Mouse (Mus musculus): ENCODE measurements around the gene Zbtb48.

Gene Zbtb48

GRCm38 (mm10) chr4:152002063-152002462, 25.4 kb downstream of the Zbtb48 start:
- no peak for DNase-seq (ENCODE audit: low spot score in 2 of 2)

- DNase-seq (ENCODE audit: low spot score in 2 of 2) = no peak
Observed at GRCm38 (mm10) chr4:152001335-152001734, 26.1 kb downstream of the Zbtb48 start.

- DNase-seq (ENCODE audit: low spot score in 2 of 2) = peak; percentile 30 to 40
Observed at GRCm38 (mm10) chr4:152000906-152001305, 26.6 kb downstream of the Zbtb48 start.

DNA sequence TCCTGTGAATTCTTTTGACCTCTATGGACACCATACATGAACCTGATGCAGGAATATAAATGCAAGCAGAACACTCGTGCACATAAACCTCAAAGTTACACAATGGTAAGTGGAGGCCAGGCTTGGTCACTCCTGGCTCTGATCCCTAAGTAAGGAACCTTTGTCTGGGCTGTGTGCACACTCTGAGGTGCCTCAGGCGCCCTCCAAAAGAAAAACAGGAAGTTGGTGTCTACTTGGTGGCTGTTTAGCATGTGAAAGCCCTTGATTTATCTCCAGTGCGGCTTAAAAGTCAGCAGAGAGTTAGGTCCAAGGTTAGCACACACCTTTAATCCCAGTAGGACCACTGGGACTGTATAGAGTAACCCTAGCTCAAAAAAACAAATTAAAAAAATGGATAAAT, 28.0 kb downstream of the Zbtb48 start:
- no peak for DNase-seq (ENCODE audit: low spot score in 2 of 2)

- DNase-seq (ENCODE audit: low spot score in 2 of 2) = no peak
Observed at GRCm38 (mm10) chr4:151997701-151998100, 29.8 kb downstream of the Zbtb48 start.

GRCm38 (mm10) chr4:151996951-151997222, 30.6 kb downstream of the Zbtb48 start:
- DNase-seq (ENCODE audit: low spot score in 2 of 2) = no peak

DNA sequence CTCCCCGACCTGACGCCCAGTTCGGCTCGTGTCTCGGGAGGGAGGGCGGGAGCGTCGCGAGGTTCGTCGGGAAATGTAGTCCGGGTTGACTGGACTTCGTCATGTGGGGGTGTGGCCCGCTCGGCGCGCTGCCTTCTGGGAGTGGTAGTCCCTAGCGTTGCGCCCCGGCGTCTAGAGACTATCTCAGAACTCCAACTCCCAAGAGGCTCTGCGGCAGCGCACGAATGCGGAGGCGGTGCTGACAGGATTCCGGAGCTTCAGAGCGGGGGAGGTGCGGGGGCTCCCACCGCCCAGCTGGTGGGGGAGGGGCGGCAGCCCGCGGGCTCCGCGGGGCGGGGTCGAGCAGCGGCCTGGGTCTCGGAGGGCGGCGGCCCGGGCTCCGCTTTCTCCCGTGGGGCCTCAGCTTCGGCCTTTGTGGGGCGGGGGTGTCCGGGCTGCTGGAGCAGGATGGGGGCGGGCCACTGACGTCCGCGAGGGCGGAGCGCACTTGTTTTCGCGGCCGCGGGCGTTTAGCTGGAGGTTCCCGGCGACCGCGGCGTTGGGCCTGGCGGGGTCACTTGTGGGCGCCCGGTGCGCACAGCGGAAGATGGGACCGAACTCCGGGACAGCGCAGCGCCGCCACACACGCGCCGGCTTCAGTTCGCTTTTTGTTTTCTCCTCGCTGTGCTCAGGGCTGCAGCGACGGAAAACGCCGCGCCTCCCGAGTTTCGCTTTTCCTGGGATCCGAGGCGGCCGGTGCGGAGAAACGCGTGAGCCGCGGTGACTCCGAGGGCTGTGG, 31.1 kb downstream of the Zbtb48 start, which contains the start of gene Phf13:
TSS of gene Phf13 (minus strand) at position 86 of the 778 bp plus-strand sequence.
- peak; percentile 98 to 99 for DNase-seq (ENCODE audit: low spot score in 2 of 2)

- DNase-seq (ENCODE audit: low spot score in 2 of 2) = no peak
Observed at GRCm38 (mm10) chr4:151995371-151996172, 31.9 kb downstream of the Zbtb48 start.

GRCm38 (mm10) chr4:151994228-151995171, 33.0 kb downstream of the Zbtb48 start:
- DNase-seq (ENCODE audit: low spot score in 2 of 2) = no peak

DNA sequence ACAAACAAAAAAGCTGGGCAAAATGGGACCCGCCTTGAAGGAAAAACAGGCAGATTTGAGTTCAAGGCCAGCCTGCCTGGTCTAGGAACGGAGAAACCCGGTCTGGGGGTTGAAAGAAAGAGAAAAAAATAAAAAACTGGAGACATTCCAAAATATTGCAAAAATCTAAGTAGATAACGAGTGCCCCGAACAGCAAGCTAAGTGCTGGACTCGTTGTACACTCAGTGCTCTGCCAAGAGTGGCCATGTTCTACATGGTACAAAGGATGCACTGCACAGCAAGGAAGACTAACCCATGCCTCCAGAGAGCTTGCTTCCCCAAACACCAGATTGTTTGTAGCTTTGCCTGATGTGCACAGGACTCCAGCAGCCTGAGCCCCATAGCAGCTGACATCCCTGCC, 34.4 kb downstream of the Zbtb48 start:
- no peak for DNase-seq (ENCODE audit: low spot score in 2 of 2)

GRCm38 (mm10) chr4:151992091-151992490, 35.4 kb downstream of the Zbtb48 start:
- no peak for DNase-seq (ENCODE audit: low spot score in 2 of 2)

- no peak for DNase-seq (ENCODE audit: low spot score in 2 of 2)
Observed at GRCm38 (mm10) chr4:151989110-151989488, 38.4 kb downstream of the Zbtb48 start.

GRCm38 (mm10) chr4:151988342-151989109, 38.9 kb downstream of the Zbtb48 start, which contains the start of gene Thap3:
Gene Thap3 (minus strand): TSS chr4:151988997.
- peak; percentile 78 to 80 for DNase-seq (ENCODE audit: low spot score in 2 of 2)

DNA sequence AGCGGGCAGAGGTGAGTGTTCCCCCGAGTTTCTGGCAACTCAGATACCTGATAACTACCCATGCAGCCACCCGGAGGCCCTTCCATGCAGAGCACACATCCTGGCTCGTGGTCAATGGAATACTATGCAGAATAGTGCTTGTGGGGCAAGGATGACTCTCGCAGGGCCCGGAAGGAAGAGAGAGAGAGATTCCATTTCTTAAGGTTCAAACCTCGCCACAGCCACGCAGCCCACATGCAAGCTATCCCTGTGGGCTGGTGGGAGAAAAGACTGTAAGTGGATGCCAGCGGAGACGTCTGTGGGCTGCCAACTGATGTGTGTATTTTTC, 39.5 kb downstream of the Zbtb48 start:
- DNase-seq (ENCODE audit: low spot score in 2 of 2) = no peak

GRCm38 (mm10) chr4:151986650-151987049, 40.8 kb downstream of the Zbtb48 start:
- DNase-seq (ENCODE audit: low spot score in 2 of 2) = no peak

DNA sequence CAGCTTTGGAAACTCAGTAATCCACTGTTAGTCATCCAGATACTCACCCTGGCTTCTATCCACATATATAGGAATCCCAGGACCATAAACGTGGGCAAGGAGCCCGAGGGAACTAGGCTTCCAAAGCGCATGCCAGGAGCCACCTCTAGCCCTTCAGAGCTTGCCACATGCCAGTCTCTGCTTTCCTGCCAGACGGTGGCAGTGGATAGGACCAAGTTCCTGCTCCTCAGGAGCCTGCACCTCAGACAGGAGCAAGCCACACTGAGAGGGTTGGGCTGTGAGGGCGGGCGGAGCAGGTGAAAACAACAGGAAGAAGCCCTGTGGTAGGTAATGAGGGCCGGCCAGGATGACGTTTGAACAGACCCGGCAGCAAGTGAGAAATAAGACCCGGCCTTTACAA, 41.6 kb downstream of the Zbtb48 start:
- no peak for DNase-seq (ENCODE audit: low spot score in 2 of 2)

- DNase-seq (ENCODE audit: low spot score in 2 of 2) = no peak
Observed at GRCm38 (mm10) chr4:151983560-151983959, 43.9 kb downstream of the Zbtb48 start.

DNA sequence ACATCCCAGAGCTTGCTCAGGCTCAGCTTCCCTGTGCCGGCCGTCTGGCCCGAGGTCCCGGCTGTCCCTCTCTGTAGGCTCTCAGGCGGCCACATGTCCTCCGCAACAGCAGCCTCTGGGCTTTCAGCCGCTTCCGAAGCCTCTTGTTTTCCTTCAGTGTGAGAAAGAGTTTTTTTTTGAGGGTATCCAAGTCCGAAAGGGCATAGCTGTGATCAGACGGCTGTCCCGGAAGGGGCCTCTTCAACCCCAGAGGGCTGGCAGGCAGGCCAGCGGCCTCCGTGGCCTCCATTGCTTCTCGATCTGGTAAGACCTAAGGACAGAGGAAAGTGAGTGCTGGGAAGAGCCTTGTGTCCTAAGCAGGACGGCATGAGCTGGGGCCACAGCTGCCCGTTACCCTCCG, 44.4 kb downstream of the Zbtb48 start:
- DNase-seq (ENCODE audit: low spot score in 2 of 2) = no peak

- peak; percentile 79 to 90 for DNase-seq (ENCODE audit: low spot score in 2 of 2)
Observed at GRCm38 (mm10) chr4:151981363-151981762, 46.1 kb downstream of the Zbtb48 start.

DNA sequence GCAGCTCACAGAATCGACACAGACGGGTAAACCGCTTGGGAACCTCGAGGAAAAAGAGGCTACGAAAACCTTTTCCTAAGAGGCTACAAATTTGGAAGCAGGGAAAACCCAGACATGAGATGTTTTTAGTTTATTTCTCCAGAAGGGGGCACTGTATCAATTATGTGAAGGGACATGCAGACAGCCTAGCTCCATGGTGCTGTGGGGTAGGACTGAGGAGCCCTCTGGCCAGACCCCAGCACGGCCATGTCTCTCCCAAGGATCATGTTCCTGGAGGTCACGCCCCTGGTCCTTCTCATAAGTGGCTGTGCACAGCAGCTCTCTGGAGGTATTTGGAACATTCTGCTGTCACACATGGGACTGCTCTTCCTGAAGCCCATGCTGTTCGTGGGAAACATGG, 46.8 kb downstream of the Zbtb48 start:
- DNase-seq (ENCODE audit: low spot score in 2 of 2) = no peak

DNA sequence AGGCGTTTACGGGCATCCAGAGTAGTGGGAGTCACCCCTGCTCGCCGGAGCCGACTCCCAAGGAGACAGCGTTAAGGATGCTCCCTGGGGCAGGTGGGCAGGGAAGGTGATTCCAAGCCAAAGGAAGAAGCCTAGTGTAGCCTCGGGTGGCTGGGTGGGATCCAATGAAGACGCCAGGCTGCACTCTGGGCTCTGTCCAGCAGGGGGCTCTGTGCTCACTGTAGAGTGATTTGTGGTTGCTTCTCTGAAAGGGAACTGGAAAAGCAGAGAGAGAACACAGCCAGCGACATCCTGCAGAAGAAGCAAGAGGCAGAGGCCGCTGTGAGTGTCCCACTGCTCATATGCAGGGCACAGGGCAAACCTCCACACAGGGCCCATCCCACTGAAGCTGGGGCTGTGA, 49.7 kb downstream of the Zbtb48 start:
- DNase-seq (ENCODE audit: low spot score in 2 of 2) = peak; percentile 92

Measured in frontal cortex, postnatal 36 days (tissue).